Mouse (Mus musculus): ENCODE data around the gene Zfp169.
A peak's percentile ranks its signal among the peaks of the same experiment; 100 is the strongest.
"Not testable (repeated sequence)": the region's sequence is repeated elsewhere in the genome, so short reads cannot be mapped to it uniquely, and the experiment has no call there.

Zfp169 gene

DNA sequence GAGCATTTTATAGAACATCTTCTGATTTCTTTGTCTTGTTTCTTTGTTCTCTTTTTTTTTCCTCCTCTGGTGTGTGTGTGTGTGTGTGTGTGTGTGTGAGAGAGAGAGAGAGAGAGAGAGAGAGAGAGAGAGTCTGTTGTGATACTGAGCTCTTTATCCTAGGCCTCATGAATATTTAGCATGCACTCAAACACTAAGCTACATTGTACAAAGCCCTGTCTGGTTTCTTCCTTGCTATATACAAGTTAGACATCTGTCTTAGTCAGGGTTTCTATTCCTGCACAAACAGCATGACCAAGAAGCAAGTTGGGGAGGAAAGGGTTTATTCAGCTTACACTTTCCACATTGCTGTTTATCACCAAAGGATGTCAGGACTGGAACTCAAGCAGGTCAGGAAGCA lies 5.9 kb upstream of the Zfp169 start:
- not testable (repeated sequence) for DNase-seq (ENCODE audit: low read depth in 2 of 2, low spot score in 2 of 2)

DNA sequence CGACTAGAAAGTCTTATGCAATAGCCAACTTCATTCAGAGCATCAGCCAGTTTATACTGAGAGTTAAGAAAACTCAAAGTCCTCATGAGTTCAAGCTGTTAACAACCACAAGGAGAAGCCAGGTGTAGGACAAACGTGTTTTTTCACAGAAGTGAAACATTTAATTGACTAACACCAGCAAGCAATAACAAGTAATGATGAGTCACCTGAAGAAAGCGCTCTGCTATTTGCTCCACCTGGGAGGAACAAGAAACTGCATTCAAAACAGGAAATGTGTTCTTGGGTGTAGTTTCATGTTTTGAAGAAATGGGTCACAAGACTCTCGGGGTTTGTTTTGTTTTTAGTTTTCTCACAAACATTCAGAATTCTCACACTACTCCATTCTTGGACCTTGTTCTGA lies 2.6 kb upstream of the Zfp169 start:
- peak; percentile 13 to 30 for DNase-seq (ENCODE audit: low read depth in 2 of 2, low spot score in 2 of 2)

- no peak for DNase-seq (ENCODE audit: low read depth in 2 of 2, low spot score in 2 of 2)
Observed at GRCm38 (mm10) chr13:48508661-48509060, 4.6 kb downstream of the Zfp169 start.

- no peak for DNase-seq (ENCODE audit: low read depth in 2 of 2, low spot score in 2 of 2)
Observed at GRCm38 (mm10) chr13:48502422-48502821, 10.8 kb downstream of the Zfp169 start.

- DNase-seq (ENCODE audit: low read depth in 2 of 2, low spot score in 2 of 2): no peak
Observed at GRCm38 (mm10) chr13:48498676-48499075, 14.6 kb downstream of the Zfp169 start.

- peak; percentile 40 to 41 for DNase-seq (ENCODE audit: low read depth in 2 of 2, low spot score in 2 of 2)
Observed at GRCm38 (mm10) chr13:48497693-48498221, 15.5 kb downstream of the Zfp169 start.

- no peak for DNase-seq (ENCODE audit: low read depth in 2 of 2, low spot score in 2 of 2)
Observed at GRCm38 (mm10) chr13:48493183-48493582, 20.1 kb downstream of the Zfp169 start.

DNA sequence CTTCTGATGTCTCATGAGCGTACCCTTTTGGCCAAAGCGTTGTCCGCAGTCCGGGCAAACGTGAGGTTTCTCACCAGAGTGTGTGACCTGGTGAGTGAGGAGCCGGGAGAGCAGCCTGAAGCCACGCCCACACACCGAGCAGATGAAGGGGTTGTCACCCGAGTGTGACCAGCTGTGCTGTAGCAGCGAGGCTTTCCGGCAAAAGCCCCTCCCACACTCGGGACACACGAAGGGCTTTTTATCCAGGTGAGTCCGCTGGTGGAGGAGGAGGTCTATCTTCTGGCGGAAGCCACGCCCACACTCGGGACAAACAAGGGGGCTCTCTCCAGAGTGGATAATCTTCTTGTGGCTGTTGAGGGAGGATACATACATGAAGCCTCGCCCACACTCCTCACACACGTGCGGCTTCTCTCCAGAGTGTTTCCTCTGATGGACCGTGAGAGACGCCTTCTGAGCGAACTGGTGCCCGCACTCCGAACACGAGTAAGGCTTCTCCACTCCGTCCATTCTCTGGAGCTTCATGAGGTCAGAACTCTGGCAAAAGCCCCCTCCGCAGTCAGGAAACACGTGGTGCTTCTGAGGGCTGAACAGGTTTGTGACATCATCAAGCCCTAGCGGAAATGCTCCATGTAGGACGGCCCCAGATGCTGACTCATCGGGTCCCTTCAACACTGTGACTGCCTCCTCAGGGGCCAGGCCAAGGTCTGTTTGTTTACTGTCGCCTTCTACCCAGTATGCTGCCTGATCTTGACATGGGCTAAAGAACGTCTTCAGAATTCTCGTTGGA lies 22.7 kb downstream of the Zfp169 start:
- DNase-seq (ENCODE audit: low read depth in 2 of 2, low spot score in 2 of 2): no peak

- DNase-seq (ENCODE audit: low read depth in 2 of 2, low spot score in 2 of 2): no peak
Observed at GRCm38 (mm10) chr13:48483606-48484005, 29.6 kb downstream of the Zfp169 start.

DNA sequence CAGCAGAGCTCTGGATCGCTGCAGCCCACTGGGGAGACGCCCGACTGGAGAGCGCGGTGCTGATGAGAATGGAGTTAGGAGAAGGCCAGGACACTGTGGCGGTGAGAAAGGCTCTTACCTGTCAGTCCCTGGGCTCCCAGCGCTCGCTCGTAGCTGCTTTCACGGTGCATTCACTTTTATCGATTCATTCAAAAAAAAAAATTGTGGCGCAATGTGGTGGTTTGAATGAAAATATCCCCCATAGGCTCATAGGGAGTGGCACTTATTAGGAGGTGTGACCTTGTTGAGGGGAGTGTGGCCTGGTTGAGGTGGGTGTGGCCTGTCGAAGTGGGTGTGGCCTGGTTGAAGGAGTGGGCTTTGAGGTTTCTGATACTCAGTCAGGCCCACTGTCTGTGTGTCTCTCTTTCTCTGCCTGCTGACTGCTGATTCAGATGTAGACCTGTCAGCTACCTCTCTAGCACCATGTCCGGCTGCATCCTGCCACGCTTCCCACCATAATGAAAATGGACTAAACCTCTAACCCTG lies 44.5 kb downstream of the Zfp169 start:
- DNase-seq (ENCODE audit: low read depth in 2 of 2, low spot score in 2 of 2): no peak

DNA sequence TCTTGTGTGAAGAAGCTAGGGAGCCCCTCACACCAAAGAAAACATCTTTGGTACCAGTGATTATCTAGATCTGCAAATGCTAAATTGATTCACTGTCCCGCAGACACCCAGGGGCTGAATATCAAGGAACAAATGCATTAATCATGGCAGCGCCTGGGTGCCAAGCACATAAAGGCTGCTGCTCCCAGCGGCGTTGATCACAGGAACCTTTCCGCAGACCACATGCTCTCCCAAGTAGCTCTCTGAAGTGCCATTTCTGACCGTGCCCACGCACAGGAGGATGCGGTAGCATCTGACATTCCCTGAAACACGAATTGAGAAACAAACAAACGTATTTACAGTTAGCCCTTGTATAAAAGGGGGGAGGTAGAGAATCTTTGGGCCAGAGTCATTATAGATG lies 47.1 kb downstream of the Zfp169 start:
- DNase-seq (ENCODE audit: low read depth in 2 of 2, low spot score in 2 of 2): no peak

- peak in 1 of 2 experiments; percentile 16 for DNase-seq (ENCODE audit: low read depth in 2 of 2, low spot score in 2 of 2)
Observed at GRCm38 (mm10) chr13:48464170-48464569, 49.1 kb downstream of the Zfp169 start.

DNA sequence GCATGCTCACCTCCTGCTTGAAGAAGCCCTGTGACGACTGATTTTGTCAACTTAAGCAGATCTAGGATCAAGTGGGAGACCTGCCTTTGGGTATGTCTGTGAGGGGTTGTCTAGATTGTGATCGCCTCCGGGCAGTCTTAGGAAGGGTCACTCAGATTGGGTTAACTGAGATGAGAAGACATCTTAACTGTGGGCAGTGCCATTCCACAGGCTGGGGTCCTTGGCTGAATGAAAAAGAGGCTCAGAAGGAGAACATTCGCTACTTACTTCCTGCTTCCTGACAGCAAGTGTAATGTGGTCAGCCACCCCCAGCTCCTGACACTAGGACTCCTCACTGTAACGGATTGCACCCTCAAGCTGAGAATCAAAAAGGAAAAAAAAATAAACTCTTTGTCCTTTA lies 54.0 kb downstream of the Zfp169 start:
- no peak for DNase-seq (ENCODE audit: low read depth in 2 of 2, low spot score in 2 of 2)

DNA sequence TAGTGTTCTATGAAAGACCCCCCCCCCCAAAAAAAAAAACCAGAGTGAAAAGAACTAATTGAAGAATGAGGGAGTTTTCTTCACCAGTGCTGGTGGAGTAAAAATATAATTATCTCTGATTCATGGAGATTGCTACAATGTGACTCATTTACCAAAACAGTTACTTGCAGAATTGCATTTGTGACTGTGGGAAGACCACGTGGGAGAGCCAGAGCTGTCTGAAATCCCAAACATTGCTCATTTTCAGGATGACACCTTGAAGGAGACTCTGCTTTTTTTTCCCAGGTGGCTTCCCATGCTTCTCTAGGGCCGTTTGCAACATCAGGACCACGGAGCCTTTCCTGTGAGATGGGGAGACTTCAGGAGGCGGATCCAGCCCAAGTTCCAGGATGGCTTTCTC lies 65.1 kb downstream of the Zfp169 start:
- DNase-seq (ENCODE audit: low read depth in 2 of 2, low spot score in 2 of 2): no peak

DNA sequence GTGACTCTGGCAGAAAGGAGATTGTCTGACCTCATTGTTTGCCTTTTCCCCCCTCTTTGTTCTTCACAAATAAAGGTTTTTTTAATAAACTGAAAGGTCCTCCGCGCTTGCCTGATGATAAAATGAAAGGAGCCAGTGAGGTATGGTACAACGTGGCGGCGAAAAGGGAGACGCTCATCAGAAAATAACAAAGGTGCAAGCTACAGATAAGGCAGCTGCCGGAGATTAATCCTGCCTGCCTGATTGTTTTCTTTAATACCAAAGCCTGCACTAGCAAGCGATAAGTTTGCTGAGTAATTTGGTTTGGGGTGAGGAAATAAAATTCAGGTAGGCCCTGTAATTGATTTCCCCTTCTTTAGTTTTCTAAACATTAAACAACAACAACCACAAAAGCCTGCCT lies 69.3 kb downstream of the Zfp169 start:
- no peak for DNase-seq (ENCODE audit: low read depth in 2 of 2, low spot score in 2 of 2)

- no peak for DNase-seq (ENCODE audit: low read depth in 2 of 2, low spot score in 2 of 2)
Observed at GRCm38 (mm10) chr13:48438321-48438720, 74.9 kb downstream of the Zfp169 start.
